Mouse (Mus musculus): ENCODE data around the gene Ndufb2.

The Ndufb2 gene

GRCm38 (mm10) chr6:39580558-39580957, 11.8 kb upstream of the Ndufb2 start:
- no peak for DNase-seq (ENCODE audit: low read depth)

GRCm38 (mm10) chr6:39581087-39581784, 11.1 kb upstream of the Ndufb2 start:
- no peak for DNase-seq (ENCODE audit: low read depth)

GRCm38 (mm10) chr6:39585517-39585916, 6.9 kb upstream of the Ndufb2 start, which contains the start of gene Gm42420:
Gene Gm42420, plus strand, starts transcription at chr6:39585753.
- DNase-seq (ENCODE audit: low read depth) = no peak

GRCm38 (mm10) chr6:39591481-39591880, 893 bp upstream of the Ndufb2 start:
- no peak for DNase-seq (ENCODE audit: low read depth)

- DNase-seq (ENCODE audit: low read depth) = no peak
These were observed 8.5 kb downstream of the Ndufb2 start for GRCm38 (mm10) chr6:39600851-39601250.

- DNase-seq (ENCODE audit: low read depth) = no peak
These were observed 9.5 kb downstream of the Ndufb2 start for GRCm38 (mm10) chr6:39601828-39602227.

- DNase-seq (ENCODE audit: low read depth) = no peak
These were observed 12.2 kb downstream of the Ndufb2 start for GRCm38 (mm10) chr6:39604565-39604964.

GRCm38 (mm10) chr6:39606056-39606455, 13.7 kb downstream of the Ndufb2 start:
- DNase-seq (ENCODE audit: low read depth) = no peak

GRCm38 (mm10) chr6:39606862-39607261, 14.5 kb downstream of the Ndufb2 start:
- DNase-seq (ENCODE audit: low read depth) = no peak

GRCm38 (mm10) chr6:39607365-39607764, 15.0 kb downstream of the Ndufb2 start:
- no peak for DNase-seq (ENCODE audit: low read depth)

GRCm38 (mm10) chr6:39610207-39610606, 17.8 kb downstream of the Ndufb2 start:
- peak; percentile 56 for DNase-seq (ENCODE audit: low read depth)

- DNase-seq (ENCODE audit: low read depth) = no peak
These were observed 18.9 kb downstream of the Ndufb2 start for GRCm38 (mm10) chr6:39611296-39611695.

Data from NIH3T3 (cell line).